Mouse (Mus musculus): Measurements from ENCODE around the gene Atp5s. TPM values are rescaled to one million over a fixed set of nuclear protein-coding genes. Genes with fewer than 3 reads are reported as not detected.

The Atp5s gene
- total RNA-seq, 2 experiments from 2014 or later = 16.9 to 21.2 TPM

DNA sequence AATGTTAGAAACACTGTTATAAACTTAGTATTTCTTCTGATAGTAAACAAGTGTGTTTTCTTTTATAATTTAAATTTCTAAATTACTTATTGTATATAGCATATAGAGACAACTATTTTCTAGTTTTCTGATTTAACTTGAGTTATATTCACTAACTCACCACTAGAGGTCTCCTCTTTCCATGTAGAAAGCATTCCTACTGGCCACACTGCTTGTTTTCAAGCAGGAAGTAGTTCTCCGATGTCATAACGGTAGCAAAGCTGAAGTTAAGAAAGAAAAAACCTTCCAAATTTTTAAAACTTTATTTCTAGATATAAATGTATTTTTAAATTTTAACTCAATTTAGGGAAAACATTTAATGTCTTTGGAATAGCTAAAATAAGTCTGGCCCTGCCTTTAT, 8.8 kb downstream of the Atp5s start:
- DNase-seq = no peak

DNA sequence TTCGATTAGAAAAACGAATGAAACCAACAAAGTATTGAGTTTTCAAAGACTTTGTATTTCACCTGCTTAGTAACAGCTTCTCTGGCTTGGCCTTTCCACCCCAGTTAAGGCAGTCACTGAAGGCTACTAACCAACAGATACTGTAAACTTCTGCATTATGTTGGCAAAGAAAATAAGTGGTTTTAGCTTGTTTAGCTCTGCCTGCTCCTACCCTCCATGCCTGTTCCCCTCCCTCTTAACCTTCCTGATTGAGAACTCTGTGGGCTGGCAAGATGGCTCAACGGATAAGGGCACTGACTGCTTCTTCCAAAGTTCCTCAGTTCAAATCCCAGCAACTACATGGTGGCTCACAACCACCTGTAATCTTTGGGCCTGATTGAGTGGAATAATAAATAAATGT, 9.2 kb downstream of the Atp5s start:
- no peak for DNase-seq

- DNase-seq = no peak
These were observed 17.2 kb downstream of the Atp5s start for GRCm38 (mm10) chr12:69741965-69742364.

DNA sequence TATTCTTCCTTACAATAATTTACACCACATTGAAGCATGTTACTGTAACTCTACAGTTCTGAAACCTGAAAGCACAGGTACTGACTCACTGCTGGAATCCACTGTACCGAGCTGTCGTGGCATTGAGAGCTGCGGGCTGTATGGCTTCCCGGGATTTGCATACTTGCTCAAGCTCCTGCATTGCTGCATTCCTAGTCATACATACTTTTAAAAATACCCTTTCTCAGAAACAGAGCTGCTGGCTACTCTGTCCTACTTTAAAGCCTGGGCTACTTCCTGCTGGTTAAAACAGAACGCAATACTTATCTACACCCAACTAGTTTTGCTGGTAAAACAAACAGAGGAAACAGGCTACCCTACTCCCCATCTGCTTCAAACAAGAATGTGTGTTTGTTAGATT, 19.4 kb downstream of the Atp5s start:
- DNase-seq = no peak

- DNase-seq = peak; percentile 43
These were observed 27.2 kb downstream of the Atp5s start for GRCm38 (mm10) chr12:69751864-69752341.

GRCm38 (mm10) chr12:69753936-69754335, 29.2 kb downstream of the Atp5s start:
- no peak for DNase-seq

DNA sequence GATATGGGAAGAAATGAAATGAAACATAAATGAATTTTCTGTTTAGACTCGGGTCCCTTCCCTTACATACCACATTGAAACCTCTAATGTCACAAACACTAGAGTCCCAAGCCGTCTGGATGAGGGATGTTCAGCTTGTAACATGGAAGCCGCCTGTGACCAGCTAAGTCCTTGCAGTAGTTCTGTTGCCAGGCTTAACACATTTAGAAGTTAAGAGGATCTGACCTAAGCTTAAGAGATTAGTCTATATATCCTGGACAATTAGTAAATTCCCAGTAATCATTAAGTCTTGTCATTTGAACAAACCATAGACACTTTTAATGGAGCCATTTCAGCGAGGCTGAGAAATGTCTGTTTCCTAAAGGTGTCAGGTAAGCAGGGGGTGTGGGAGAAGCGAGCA, 31.3 kb downstream of the Atp5s start:
- DNase-seq = no peak

- peak; percentile 88 for DNase-seq
These were observed 32.8 kb downstream of the Atp5s start for GRCm38 (mm10) chr12:69757418-69758141.

- peak; percentile 46 for DNase-seq
These were observed 33.8 kb downstream of the Atp5s start for GRCm38 (mm10) chr12:69758221-69759185.

GRCm38 (mm10) chr12:69759267-69759885, 34.6 kb downstream of the Atp5s start:
- no peak for DNase-seq

GRCm38 (mm10) chr12:69760014-69760413, 35.3 kb downstream of the Atp5s start:
- DNase-seq = no peak

GRCm38 (mm10) chr12:69760743-69761406, 36.1 kb downstream of the Atp5s start:
- DNase-seq = no peak

DNA sequence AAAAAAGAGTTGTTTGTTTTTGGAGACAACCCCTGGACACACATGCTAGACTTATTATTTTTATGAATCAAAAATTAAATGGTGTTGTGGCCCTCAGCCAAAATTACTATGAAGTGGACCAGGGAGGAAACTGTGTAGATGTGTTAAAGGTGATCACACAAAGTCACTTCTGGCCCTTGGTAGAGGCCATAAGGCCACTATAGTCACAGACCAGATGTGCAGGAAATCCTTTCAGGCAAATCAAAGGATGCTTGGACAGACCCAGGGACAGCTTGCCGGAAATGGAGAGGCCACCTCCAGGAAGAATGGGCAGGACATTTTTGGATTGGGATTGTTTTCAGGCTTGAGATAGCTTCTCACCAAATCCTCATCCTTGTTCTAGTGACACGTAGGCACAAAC, 36.9 kb downstream of the Atp5s start:
- DNase-seq = peak; percentile 24

DNA sequence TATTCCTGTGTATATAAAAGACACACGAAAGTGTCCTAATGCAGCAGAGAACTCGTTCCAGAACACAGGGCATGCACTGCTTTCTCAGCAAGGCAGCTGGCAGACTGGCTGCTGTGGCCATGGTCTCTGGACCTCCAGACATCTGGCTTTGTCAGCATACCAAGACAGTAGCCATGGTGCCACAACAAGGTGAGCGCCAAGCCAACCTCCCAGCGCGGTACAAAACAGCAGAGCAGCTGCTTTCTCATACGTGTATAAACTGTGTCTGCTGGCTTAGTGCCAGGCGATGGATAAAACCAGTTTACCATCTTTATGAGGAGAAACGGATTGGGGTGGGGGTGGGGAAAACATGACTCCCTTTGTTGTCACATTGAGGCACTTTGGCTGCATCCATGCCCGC, 40.8 kb downstream of the Atp5s start:
- no peak for DNase-seq

DNA sequence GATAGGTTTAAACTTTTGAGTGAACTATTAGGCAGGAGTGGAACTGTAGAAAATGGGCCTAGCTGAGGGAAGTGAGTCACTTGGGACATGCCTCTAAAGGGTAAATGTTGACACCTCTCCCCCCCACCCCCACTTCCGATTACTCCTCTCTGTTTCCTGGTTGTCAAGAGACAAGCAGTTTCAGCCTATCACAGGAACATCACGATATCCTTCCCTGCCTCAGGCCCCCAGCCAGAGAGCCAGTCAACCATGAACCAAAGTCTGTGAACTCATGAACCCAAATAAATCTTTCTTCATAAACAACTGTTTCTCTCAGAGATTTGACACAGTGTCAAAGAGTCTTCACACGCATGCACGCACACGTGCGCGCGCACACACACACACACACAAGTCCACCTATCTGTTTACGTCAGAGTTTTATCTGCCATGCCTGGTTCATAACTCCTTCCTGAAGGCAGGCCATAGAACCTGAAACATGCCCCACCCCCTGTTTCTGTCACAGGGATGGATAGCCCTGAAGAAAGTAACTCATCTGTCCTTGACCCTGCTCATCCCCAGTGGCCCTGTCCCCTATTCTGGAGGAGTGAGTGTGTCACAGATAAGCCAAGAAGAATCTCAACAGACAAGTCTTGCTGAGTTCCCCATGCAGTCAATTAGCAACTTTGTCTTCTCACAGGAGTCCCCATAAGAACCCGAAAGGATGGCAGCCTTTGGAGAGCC, 41.6 kb downstream of the Atp5s start:
- DNase-seq = no peak

DNA sequence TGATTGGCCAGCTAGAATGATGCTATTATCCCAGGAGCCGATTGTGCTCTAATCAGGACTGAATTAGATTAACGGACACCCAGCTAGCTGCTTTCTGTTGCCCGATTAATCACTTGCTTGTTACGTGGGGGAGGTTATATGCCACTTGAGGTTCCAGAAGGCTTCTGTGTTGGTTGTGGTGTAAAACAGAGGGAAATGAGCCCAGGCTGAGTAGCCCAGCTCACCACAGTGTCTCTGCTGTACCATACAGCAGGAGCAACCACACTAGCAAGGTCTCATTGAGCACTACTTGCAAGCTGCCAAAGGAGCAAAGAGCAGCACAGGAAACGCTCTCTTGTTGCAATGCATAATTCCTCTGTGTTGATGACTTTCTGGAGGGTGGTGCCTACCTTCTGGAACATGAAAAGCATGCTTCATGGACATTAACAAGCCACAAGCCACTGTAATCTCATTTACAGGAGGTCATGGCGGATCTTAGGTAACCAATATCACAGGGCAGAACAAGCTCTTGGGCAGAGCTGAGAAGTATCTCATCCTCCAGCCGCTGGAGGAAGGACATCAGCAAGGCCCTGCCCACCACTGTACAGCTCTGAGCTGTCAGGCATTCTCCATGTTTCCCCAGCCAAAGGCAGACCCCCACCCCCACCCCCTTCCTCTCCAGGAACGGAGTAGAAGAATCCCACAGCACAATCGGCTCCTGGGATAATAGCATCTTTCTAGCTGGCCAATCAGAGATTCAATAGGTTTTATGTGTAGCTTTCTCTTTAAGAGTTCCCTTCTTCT, 42.9 kb downstream of the Atp5s start:
- no peak for DNase-seq

DNA sequence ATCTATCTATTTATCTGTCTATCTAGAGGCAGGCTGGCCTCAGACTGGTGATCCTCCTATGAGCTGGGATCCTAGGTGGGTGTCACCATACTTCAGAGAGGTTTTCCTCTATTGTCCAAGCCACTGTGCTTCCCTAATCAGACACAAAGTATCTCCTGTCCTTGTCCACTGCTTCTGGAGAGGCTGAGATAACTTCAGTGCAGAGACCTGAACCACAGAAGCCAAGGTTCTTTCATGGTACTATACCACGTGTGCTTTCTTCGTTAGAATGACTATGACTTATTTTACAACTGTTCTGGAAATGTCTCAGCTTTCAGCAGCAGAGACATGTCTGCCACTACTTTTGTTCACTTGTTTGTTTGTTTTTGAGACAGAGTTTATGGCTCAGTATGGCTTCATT, 44.1 kb downstream of the Atp5s start:
- no peak for DNase-seq

- no peak for DNase-seq
These were observed 52.0 kb downstream of the Atp5s start for GRCm38 (mm10) chr12:69776607-69777340.

DNA sequence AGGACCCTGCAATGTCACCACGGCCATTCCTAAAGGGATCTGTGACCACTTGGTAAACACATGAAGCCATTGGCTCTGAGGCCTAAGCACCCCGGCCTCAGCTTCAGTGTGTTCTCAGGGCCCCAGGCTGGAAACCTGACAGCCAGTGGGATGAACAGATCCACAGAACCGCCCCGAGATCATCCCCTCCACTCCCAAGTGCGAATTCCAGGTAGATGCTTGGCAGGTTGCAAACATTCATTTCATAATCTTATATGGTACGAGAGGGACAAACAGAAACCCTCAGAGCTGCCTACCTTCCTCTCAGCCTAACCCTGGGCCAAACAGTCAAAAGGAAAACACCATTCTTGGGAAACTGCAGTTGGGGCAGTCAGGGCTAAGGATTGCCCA, 52.6 kb downstream of the Atp5s start:
- DNase-seq = no peak

GRCm38 (mm10) chr12:69777957-69778356, 53.2 kb downstream of the Atp5s start:
- no peak for DNase-seq
